Mouse (Mus musculus) ES-E14 (cell line): Measurements from ENCODE around the gene Olfr288. TPM values are rescaled to one million over a fixed set of nuclear protein-coding genes. Genes with fewer than 3 reads are reported as not detected.
A peak's percentile ranks its signal among the peaks of the same experiment; 100 is the strongest.

Source experiments
- DNase-seq: peaks from one replicate; pipeline ENCODE4 v3.0.0-alpha.2; 2013; ENCODE audit warnings: low read depth, low spot score
- H3K27ac ChIP-seq: 2 replicates; pipeline ENCODE4 v1.5.1; 2012; ENCODE audit warnings: low read depth, mild to moderate bottlenecking, low read length, moderate library complexity, mixed read lengths; ENCODE audit not compliant: poor library complexity, insufficient read depth, severe bottlenecking
- H3K36me3 ChIP-seq: 2 replicates; pipeline ENCODE4 v1.6.1; 2012; ENCODE audit warnings: mild to moderate bottlenecking, low read length, moderate library complexity, mixed read lengths; ENCODE audit not compliant: control insufficient read depth, poor library complexity, insufficient read depth, severe bottlenecking
- H3K4me1 ChIP-seq, 2 experiments: fragments of 150-350 bp in 1 of 2; sonication (generic) in 1 of 2; 2 replicates each; pipeline ENCODE4 v1.6.1; 2012; ENCODE audit warnings: low read length in 2 of 2, mild to moderate bottlenecking in 1 of 2, mixed read lengths in 1 of 2; ENCODE audit not compliant: control insufficient read depth in 2 of 2, insufficient read depth in 2 of 2, poor library complexity in 1 of 2
- H3K4me3 ChIP-seq, 2 experiments: fragments of 150-350 bp in 1 of 2; sonication (generic) in 1 of 2; 2 replicates each; pipeline ENCODE4 v1.5.1; 2012; ENCODE audit warnings: low read length in 2 of 2, low read depth in 1 of 2, mild to moderate bottlenecking in 1 of 2, mixed read lengths in 1 of 2; ENCODE audit not compliant: insufficient read depth in 1 of 2, poor library complexity in 1 of 2, severe bottlenecking in 1 of 2
- H3K9ac ChIP-seq: 2 replicates; pipeline ENCODE4 v1.6.1; 2012; ENCODE audit warnings: low read depth, mild to moderate bottlenecking, low read length, mixed read lengths; ENCODE audit not compliant: poor library complexity, insufficient read depth, severe bottlenecking
- H3K9me3 ChIP-seq: fragments of 150-350 bp; sonication (generic); 2 replicates; pipeline ENCODE4 v1.6.1; 2012; ENCODE audit warnings: low read depth, mild to moderate bottlenecking, low read length; ENCODE audit not compliant: control insufficient read depth, insufficient read depth
- CHD2 ChIP-seq: IDR thresholded peaks from 2 replicates; pipeline ENCODE4 v1.6.1; 2014; ENCODE audit warnings: mild to moderate bottlenecking, low read depth, low read length, inconsistent platforms
- HCFC1 ChIP-seq: IDR thresholded peaks from 2 replicates; pipeline ENCODE4 v1.6.1; 2012; ENCODE audit warnings: low read length, inconsistent platforms, borderline replicate concordance; ENCODE audit not compliant: insufficient read depth
- MAFK ChIP-seq: IDR thresholded peaks from 2 replicates; pipeline ENCODE4 v1.6.1; 2014; ENCODE audit warnings: mild to moderate bottlenecking, low read depth, low read length, inconsistent platforms; ENCODE audit not compliant: insufficient read depth
- ZC3H11A ChIP-seq: IDR thresholded peaks from 2 replicates; pipeline ENCODE4 v1.6.1; 2012; ENCODE audit warnings: low read depth, mild to moderate bottlenecking, inconsistent platforms, low read length, borderline replicate concordance
- ZNF384 ChIP-seq: IDR thresholded peaks from 2 replicates; pipeline ENCODE4 v1.6.1; 2012; ENCODE audit warnings: low read depth, low read length, inconsistent platforms
- in situ Hi-C, 2 experiments: fragments of 600-800 bp; cut with MboI; formaldehyde crosslinking; loops; one replicate each; pipeline ENCODE4 v1.15.1; 2025; ENCODE audit warnings: low sequenced_read_pairs in 2 of 2, inconsistent platforms in 1 of 2; ENCODE audit not compliant: unreplicated experiment in 2 of 2
- total RNA-seq: library from RNA; depleted of rRNA; stranded (reverse); fragments of 300-350 nt; gene quantifications from 2 replicates; pipeline ENCODE4 v1.2.3, GENCODE M21; 2012; rRNA removed

Olfr288 gene
- not detected in 2 replicates for total RNA-seq

GRCm38 (mm10) chr15:98195442-98195841 is at the start of gene Olfr288:
Gene Olfr288, minus strand, starts transcription at chr15:98195542.
- Histone ChIP-seq H3K9me3 (no peaks in the 10 kb centered on the region), H3K4me3 (no peak within 1 kb of the TSS), H3K27ac (no peak within 1 kb of the TSS), H3K9ac (no peak within 1 kb of the TSS), H3K4me1 (no peaks in the 10 kb centered on the region), H3K36me3 (no peaks in the 10 kb centered on the region)
- DNase-seq, result no peak
- in situ Hi-C loops, result no loop called here
- TF ChIP-seq CHD2, result no peak
- TF ChIP-seq MAFK, result no peak
- no peak for TF ChIP-seq HCFC1
- no peak for TF ChIP-seq ZNF384
- TF ChIP-seq ZC3H11A, result no peak

- Histone ChIP-seq H3K36me3 (no peaks in the 10 kb centered on the region), H3K4me1 (no peaks in the 10 kb centered on the region), H3K9ac (no peak overlapping the region), H3K27ac (no peak overlapping the region), H3K9me3 (no peaks in the 10 kb centered on the region), H3K4me3 (no peak overlapping the region)
- in situ Hi-C loops, result no loop called here
- TF ChIP-seq ZNF384, result no peak
- no peak for TF ChIP-seq HCFC1
- TF ChIP-seq ZC3H11A, result no peak
- TF ChIP-seq MAFK, result no peak
- TF ChIP-seq CHD2, result no peak
- DNase-seq, result no peak
Measured at GRCm38 (mm10) chr15:98235442-98235841, 40.1 kb upstream of the Olfr288 start.

- no peaks in the 10 kb centered on the region for H3K4me1 ChIP-seq
- no peak within 1 kb of the TSS for H3K27ac ChIP-seq
- H3K9ac ChIP-seq, result no peak within 1 kb of the TSS
- no peaks in the 10 kb centered on the region for H3K9me3 ChIP-seq
- in situ Hi-C loops, result no loop called here
- TF ChIP-seq ZC3H11A (no peak), MAFK (no peak), HCFC1 (no peak), CHD2 (no peak), ZNF384 (no peak)
- no peaks in the 10 kb centered on the region for H3K36me3 ChIP-seq
- no peak within 1 kb of the TSS for H3K4me3 ChIP-seq
- DNase-seq, result no peak
Measured at GRCm38 (mm10) chr15:98234350-98234749, 39.0 kb upstream of the Olfr288 start, which contains the start of gene Olfr286. Gene Olfr286, minus strand, starts transcription at chr15:98234450.

- Histone ChIP-seq H3K27ac (no peak overlapping the region), H3K4me1 (no peaks in the 10 kb centered on the region; a peak in 1 of 4 replicates), H3K9me3 (no peaks in the 10 kb centered on the region), H3K36me3 (no peaks in the 10 kb centered on the region), H3K4me3 (no peak overlapping the region), H3K9ac (no peak overlapping the region)
- in situ Hi-C loops, result no loop called here
- DNase-seq, result no peak
- no peak for TF ChIP-seq CHD2
- TF ChIP-seq ZNF384, result no peak
- no peak for TF ChIP-seq ZC3H11A
- TF ChIP-seq MAFK, result no peak
- TF ChIP-seq HCFC1, result no peak
Measured at GRCm38 (mm10) chr15:98226096-98226495, 30.8 kb upstream of the Olfr288 start.

- Histone ChIP-seq H3K36me3 (no peaks in the 10 kb centered on the region), H3K4me1 (no peaks in the 10 kb centered on the region; a peak in 1 of 4 replicates), H3K9ac (no peak overlapping the region), H3K27ac (no peak overlapping the region), H3K4me3 (no peak overlapping the region), H3K9me3 (no peaks in the 10 kb centered on the region)
- peak; percentile 41 for DNase-seq
- in situ Hi-C loops, result no loop called here
- no peak for TF ChIP-seq ZC3H11A
- TF ChIP-seq CHD2, result no peak
- no peak for TF ChIP-seq ZNF384
- TF ChIP-seq HCFC1, result no peak
- TF ChIP-seq MAFK, result no peak
Measured at GRCm38 (mm10) chr15:98225610-98226009, 30.3 kb upstream of the Olfr288 start.
